Comparison of ENCODE assay signal across 8 mouse cellular contexts in the genomic region with DNA sequence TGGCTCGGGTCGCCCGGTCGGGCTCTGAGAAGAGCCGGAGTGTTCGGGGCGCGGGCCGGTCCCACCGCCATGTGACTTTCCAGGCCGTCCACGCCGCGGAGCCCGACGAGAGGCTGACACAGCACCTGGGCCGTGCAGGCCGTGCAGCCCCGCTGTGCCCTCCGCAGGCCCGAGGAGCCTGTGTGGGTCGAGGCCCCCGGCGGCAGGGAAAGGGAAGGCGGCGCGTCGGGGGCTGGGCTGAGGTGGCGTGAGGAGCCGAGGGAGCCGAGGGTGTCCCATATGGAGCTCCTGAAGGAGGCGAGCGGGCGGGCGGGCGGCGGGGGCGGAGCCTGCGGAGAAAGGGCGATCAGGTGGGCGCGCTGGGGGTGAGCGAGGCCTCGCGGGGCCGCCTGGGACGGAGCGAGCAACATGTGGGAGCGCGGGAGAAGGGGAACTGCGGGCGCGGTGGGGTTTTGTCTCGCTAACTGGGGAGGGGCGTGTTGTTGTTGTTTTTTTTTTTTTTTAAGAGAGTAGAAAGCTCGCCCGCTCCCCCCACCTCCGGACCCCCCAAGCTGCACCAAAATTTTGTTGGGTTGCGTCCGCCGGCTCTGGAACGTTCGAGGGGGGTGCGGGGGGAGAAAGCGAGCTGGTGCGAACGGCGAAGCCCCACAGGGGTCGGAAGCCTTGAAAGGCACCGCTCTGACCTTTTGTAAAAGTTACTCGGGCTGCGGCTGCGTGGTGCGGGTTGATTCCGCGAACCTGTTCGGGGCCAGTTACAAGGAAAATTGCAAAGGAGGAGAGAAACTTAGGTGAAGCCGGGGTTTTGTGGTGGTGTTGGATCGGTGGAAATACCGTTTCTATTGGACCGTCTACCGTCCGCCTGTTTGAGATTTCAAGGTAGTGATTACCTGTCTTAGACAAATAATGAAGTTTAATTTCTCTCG. TPM values are rescaled to one million over a fixed set of nuclear protein-coding genes. Genes with fewer than 3 reads are reported as not detected.
DNase-seq lines count a peak whose midpoint lies in the region; ATAC-seq and TF ChIP-seq lines count a peak whose summit lies in the region.

No protein-coding gene starts in this region.

- peak overlapping the region; percentile 66 for H3K4me2 ChIP-seq in forebrain, embryonic 12.5 days
- peak overlapping the region; percentile 83 for H3K4me2 ChIP-seq in hindbrain, embryonic 15.5 days

- intact Hi-C loops in left cerebral cortex, postnatal 4 days (cut with DNase I): no loop called here

- under 1% methylated on average over 82 of the region's 84 CpGs for WGBS in forebrain, embryonic 12.5 days
- WGBS in hindbrain, embryonic 15.5 days: under 1% methylated on average over 84 of the region's 84 CpGs
- 1% methylated on average over 84 of the region's 84 CpGs for WGBS in small intestine, adult 2 months

- peak overlapping the region; percentile 81 for H3K9ac ChIP-seq in forebrain, embryonic 12.5 days
- peak overlapping the region; percentile 69 for H3K9ac ChIP-seq in hindbrain, embryonic 15.5 days

- H3K4me3 ChIP-seq in brown adipose tissue, adult 24 weeks (ENCODE audit: insufficient read depth, low read depth, low read length): peak overlapping the region; percentile 83
- peak overlapping the region; percentile 94 for H3K4me3 ChIP-seq in forebrain, embryonic 12.5 days (replicated peaks)
- peak overlapping the region; percentile 87 for H3K4me3 ChIP-seq in hindbrain, embryonic 15.5 days
- H3K4me3 ChIP-seq in small intestine, adult 2 months (ENCODE audit: low read depth, low read length): peak overlapping the region; percentile 96

- no peaks in the 10 kb centered on the region for H3K9me3 ChIP-seq in forebrain, embryonic 12.5 days
- H3K9me3 ChIP-seq in hindbrain, embryonic 15.5 days: no peaks in the 10 kb centered on the region

- H3K27ac ChIP-seq in brown adipose tissue, adult 24 weeks (replicated peaks; ENCODE audit: low read depth, low read length): peak overlapping the region; percentile 85
- H3K27ac ChIP-seq in forebrain, embryonic 12.5 days: peak overlapping the region; percentile 97
- peak overlapping the region; percentile 97 for H3K27ac ChIP-seq in hindbrain, embryonic 15.5 days (replicated peaks)
- H3K27ac ChIP-seq in small intestine, adult 2 months (ENCODE audit: insufficient read depth, low read depth, low read length): peak overlapping the region; percentile 85

- ATAC-seq in cerebellum, adult (ENCODE audit: insufficient number of reproducible peaks, low FRiP score, low TSS enrichment): peak; percentile 76
- peak; percentile 84 for ATAC-seq in forebrain, embryonic 12.5 days (ENCODE audit: low FRiP score)
- peak; percentile 87 for ATAC-seq in hindbrain, embryonic 15.5 days (ENCODE audit: low FRiP score, low read depth)

- DNase-seq in cerebellum, adult 11 months: no peak
- DNase-seq in left cerebral cortex, postnatal 4 days: peak; percentile 72
- peak; percentile 78 for DNase-seq in mesoderm, embryonic 11.5 days (ENCODE audit: low read depth, low spot score)

- TF ChIP-seq POLR2A in small intestine, adult 2 months (IDR thresholded peaks at IDR 0.05; ENCODE audit: low read depth, low read length): no peak

- no peaks in the 10 kb centered on the region for H3K36me3 ChIP-seq in forebrain, embryonic 12.5 days (replicated peaks)
- H3K36me3 ChIP-seq in hindbrain, embryonic 15.5 days: no peaks in the 10 kb centered on the region
- H3K36me3 ChIP-seq in small intestine, adult 2 months (ENCODE audit: control insufficient read depth, insufficient read depth, low read length): no peaks in the 10 kb centered on the region

- no peaks in the 10 kb centered on the region for H3K27me3 ChIP-seq in forebrain, embryonic 12.5 days
- no peaks in the 10 kb centered on the region for H3K27me3 ChIP-seq in hindbrain, embryonic 15.5 days
- H3K27me3 ChIP-seq in small intestine, adult 2 months (ENCODE audit: control insufficient read depth, insufficient read depth, low read length): no peaks in the 10 kb centered on the region

- H3K4me1 ChIP-seq in brown adipose tissue, adult 24 weeks (ENCODE audit: control insufficient read depth, insufficient read depth, insufficient read length, low read length): peaks cover 7% of the 10 kb centered on the region; the same call in 1 of the 2 replicates
- peaks cover 4% of the 10 kb centered on the region for H3K4me1 ChIP-seq in forebrain, embryonic 12.5 days
- peaks cover 13% of the 10 kb centered on the region for H3K4me1 ChIP-seq in hindbrain, embryonic 15.5 days (replicated peaks)
- no peaks in the 10 kb centered on the region for H3K4me1 ChIP-seq in small intestine, adult 2 months (ENCODE audit: control insufficient read depth, insufficient read depth, insufficient read length, low read length)

- no peak for TF ChIP-seq CTCF in small intestine, adult 2 months (IDR thresholded peaks at IDR 0.05; ENCODE audit: extremely low read depth, insufficient read length, insufficient replicate concordance, low read depth, low read length)

RNA-seq across cellular contexts. Expression of a gene that starts 3.4 kb away (rescaled TPM):
- 38.5 and 38.8 TPM in 2 replicates for polyA plus RNA-seq in brown adipose tissue, adult 24 weeks (2012; ENCODE audit: insufficient read depth, insufficient read length, missing spikeins)
- 41.5 and 43.8 TPM in 2 replicates for polyA plus RNA-seq in forebrain, embryonic 12.5 days (2016; fragmentation: Nextera tagmentation; extraction: Ambion mirVana)
- polyA plus RNA-seq in hindbrain, embryonic 15.5 days (2015; fragmentation: Nextera tagmentation; extraction: Ambion mirVana): 19.4 and 22.1 TPM in 2 replicates
- 10 to 100 TPM; 47.3 to 51.7 TPM for total RNA-seq in left cerebral cortex, postnatal 4 days (2021)
- polyA plus RNA-seq in small intestine, adult 2 months (2012; rRNA removed): 25.9 and 30.7 TPM in 2 replicates

RNA-seq across cellular contexts. Expression of a gene that starts 6.4 kb away (rescaled TPM):
- 1.9 and 2.2 TPM in 2 replicates for polyA plus RNA-seq in brown adipose tissue, adult 24 weeks (2012; ENCODE audit: insufficient read depth, insufficient read length, missing spikeins)
- polyA plus RNA-seq in forebrain, embryonic 12.5 days (2016; fragmentation: Nextera tagmentation; extraction: Ambion mirVana): not detected in 2 replicates
- not detected in 2 replicates for polyA plus RNA-seq in hindbrain, embryonic 15.5 days (2015; fragmentation: Nextera tagmentation; extraction: Ambion mirVana)
- under 1 TPM; 0.04 to 0.06 TPM for total RNA-seq in left cerebral cortex, postnatal 4 days (2021)
- not detected in 2 replicates for polyA plus RNA-seq in small intestine, adult 2 months (2012; rRNA removed)
